Mouse (Mus musculus) B cell, adult 62 days (primary cell): ENCODE results near the gene Dnajc12. TPM values are rescaled to one million over a fixed set of nuclear protein-coding genes. Genes with fewer than 3 reads are reported as not detected.

ENCODE experiments used
- total RNA-seq: library from RNA; stranded (reverse); gene quantifications from 4 replicates; pipeline ENCODE4 v1.2.4, GENCODE M21; 2023

Dnajc12 gene
- 4.5 to 7.0 TPM (median 5.7 TPM) in 4 replicates for total RNA-seq

DNA sequence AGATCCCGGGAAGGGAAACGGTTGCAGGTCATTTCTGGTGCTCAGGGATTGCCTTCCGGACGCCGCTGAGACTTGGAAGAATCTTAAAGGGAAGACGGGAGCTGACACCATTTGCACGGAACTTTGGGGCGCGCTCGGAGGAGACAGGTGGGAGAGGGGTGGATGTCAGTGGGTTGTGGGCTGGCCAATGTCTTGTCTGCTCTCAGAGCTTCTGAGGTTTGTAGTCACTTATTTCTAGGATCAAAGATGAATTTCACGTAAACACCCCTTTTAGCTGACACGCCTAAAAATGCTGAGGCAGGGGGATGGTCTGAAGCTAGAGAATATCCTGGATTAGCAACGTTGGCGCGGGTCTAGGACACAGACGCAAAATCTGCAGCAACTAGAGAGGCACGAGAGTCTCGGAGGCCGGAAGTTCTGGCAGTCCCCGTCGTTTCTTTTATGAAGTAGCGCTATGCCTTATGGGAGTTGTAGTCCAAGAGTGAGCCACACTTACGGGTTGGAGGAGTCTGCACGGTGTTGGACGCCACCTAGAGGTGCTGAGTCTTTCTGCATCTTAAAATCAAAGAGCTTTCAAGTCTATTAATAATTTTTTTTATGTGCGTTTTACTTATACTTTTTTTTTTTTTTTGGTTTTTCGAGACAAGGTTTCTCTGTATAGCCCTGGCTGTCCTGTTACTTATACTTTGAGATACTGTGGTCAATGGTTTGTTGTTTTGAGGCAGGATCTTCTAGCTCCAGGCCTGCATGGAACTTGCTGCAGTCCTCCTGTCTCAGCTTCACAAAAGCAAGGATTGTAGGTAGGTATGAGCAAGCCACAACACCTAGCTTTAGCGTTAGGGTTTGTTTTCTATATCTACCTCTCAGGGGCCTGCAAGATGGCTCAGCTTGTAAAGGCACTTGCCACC, at the start of gene Dnajc12:
Gene Dnajc12, plus strand, starts transcription at position 72 of the 908 bp plus-strand sequence.

DNA sequence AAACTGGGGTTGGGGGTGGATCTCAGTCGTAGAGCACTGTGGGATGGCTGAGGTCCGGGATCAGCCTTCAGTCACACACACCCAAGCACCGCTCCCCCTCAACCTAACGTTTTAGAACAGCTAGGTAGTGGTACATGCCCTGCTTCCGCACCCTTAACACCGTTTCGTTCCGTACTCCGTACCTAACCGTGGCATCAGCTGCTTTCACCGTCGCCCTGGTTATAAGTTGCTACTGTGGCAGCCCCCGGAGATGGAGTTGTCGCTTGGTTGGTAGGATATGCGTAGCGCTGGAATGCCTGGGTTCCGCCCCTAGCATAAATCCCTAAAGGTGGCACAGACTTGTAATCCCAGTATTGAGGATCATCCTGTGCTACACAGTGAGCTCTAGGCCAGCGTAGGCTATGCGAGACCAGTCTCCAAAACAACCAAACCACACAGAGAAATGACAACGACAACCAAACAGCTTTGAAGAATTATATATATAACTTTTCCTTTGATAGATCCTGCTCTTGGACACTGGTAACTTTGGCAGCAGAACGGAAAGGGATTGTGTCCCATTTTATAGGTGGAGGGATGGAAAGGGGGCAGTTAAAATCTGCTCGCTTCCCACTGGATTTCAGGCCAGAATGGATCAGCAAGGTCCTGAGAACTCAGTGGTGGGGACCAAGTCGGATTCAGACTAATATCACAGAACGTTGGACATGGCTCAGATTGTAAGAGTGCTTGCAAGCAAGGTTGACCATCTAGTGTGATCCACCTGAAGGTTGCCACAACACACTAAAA, 554 bp upstream of the Dnajc12 start, which contains the start of gene Sirt1:
Gene Sirt1, minus strand, starts transcription at position 207 of the 783 bp plus-strand sequence.

DNA sequence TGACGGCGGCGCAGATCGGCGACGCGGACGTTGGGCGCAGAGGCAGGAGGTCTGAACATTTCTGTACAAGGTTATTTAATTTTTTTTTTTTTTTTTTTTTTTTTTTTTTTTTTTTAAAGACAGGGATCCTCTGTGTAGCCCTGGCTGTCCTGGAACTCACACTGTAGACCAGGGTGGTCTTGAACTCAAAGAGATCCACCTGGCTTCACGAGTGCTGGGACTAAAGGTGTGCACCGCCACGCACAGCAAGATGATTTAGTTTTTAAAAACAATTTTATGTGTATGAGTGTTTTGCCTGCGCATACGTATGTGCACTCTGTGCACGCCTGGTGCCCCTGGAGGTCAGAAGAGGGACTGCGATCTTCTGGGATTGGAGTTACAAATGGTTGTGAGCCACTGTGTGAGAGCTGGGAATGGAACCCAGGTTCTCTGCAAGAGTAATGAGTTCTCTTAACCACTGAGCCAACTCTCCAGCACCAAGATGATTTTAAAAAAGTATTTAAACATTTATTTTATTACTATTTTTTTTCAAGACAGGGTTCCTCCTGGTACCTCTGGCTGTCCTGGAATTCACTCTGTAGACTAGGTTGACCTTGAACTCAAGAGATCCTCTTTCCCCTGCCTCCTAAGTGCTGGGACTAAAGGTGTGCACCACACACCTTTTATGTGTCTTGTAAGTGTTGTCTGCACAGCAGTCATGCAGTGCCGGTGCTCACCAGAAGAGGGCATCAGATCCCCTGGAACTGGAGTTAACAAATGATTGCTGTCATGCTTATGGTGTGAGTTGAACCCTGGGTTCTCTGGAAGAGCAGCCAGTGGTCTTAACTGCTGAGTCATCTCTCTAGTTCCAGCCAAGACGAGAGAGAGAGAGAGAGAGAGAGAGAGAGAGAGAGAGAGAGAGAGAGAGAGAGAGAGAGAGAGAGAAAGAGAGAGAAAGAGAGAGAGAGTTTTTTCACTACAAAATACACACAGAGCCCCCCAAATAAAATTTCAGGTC, 39.8 kb downstream of the Dnajc12 start, which contains the start of gene Gm7075:
Gene Gm7075, minus strand, starts transcription at position 51 of the 997 bp plus-strand sequence.

DNA sequence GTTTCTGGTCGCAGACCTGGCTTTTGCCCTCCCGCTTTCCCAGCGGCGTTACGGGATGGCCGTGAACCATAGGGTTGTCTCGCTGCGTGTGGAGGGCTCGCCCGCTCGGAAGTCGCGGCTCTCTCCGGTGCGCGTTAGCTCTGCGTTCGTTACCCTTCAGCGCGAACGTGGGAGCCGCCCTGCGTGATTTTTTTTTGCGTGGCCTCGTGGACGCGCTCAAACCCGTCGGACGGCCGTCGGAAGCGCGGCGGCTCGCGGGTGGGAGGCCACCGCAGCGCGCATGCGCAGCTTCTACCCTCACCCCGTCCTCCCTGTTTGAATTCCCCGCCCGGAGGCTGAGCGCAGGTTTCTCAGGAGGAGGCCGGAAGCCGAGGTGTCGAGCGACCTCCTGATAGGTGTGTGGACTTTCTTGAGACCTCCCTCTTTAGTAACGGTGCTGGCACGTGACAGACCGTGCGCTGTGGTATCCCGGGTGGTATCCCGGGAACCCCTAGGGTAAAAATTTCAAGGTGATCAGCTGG, 47.6 kb downstream of the Dnajc12 start, which contains the start of gene Ctnna3:
Gene Ctnna3, plus strand, starts transcription at position 314 of the 521 bp plus-strand sequence.

Other genes starting within 250 kb of the Dnajc12 start
- gene Mypn, start 178.5 kb upstream of the Dnajc12 start, total RNA-seq = not detected in 4 replicates
- 223 to 260 TPM (median 231 TPM) in 4 replicates for gene Herc4, start 138.6 kb upstream of the Dnajc12 start, total RNA-seq
- gene Sirt1, start 739 bp upstream of the Dnajc12 start, total RNA-seq = 55.1 to 70.7 TPM (median 62.1 TPM) in 4 replicates
- not detected in 4 replicates for gene Gm7075, start 39.3 kb downstream of the Dnajc12 start, total RNA-seq
- gene Ctnna3, start 47.7 kb downstream of the Dnajc12 start, total RNA-seq = not detected in 4 replicates